Comparison of ENCODE assay signal across 8 mouse cellular contexts in genomic region chr10:6885460-6885859, GRCm38 (mm10).
DNase-seq lines count a peak whose midpoint lies in the region; ATAC-seq and TF ChIP-seq lines count a peak whose summit lies in the region.
"Had no signal": no experiment of that assay in that cellular context is flagged by ENCODE, and none has a peak within 500 bp of the region (broad histone marks: within the 10 kb centered on the region; RNA-seq: fewer than 3 reads in every experiment).

No protein-coding gene starts in this region.

- no peaks in the 10 kb centered on the region for H3K9me3 ChIP-seq in CH12.LX (replicated peaks; ENCODE audit: low read length)

- dilution Hi-C loops in CH12.LX (cut with MboI; ENCODE audit: extremely low pct_ligation_motif_present, extremely low pct_unique_long_range_greater_than_20kb, low sequenced_read_pairs), result no loop called here

- DNase-seq in left cerebral cortex, adult 11 months (ENCODE audit: low spot score), result peak; percentile 27
- DNase-seq in left cerebral cortex, postnatal 36 days (ENCODE audit: low spot score in 2 of 2), result no peak
- DNase-seq in CH12.LX (ENCODE audit: extremely low read depth), result peak; percentile 45
- peak; percentile 13 for DNase-seq in lung, postnatal 10 days
- DNase-seq in heart, postnatal 36 days, result no peak
- no peak for DNase-seq in adrenal gland, adult 18-20 months (ENCODE audit: low spot score in 2 of 2)
- DNase-seq: thymus, postnatal 36 days had no signal

- H3K27ac ChIP-seq in CH12.LX (ENCODE audit: insufficient read depth, low read depth), result no peak overlapping the region

- H3K4me3 ChIP-seq in CH12.LX (replicated peaks in 1 of 3; ENCODE audit: low read depth in 2 of 3, low read length in 2 of 3, poor library complexity in 1 of 3), result no peak overlapping the region

- TF ChIP-seq RAD21 in CH12.LX (IDR thresholded peaks at IDR 0.05; ENCODE audit: low read depth, low read length), result peak; percentile 86

- no peaks in the 10 kb centered on the region for H3K27me3 ChIP-seq in CH12.LX (replicated peaks)

- H3K4me1 ChIP-seq in CH12.LX (ENCODE audit: control insufficient read depth in 1 of 2, insufficient read depth in 2 of 2), result 0 out of 4 replicates have a peak, but pooled peaks cover 0 to 3% of the 10 kb centered on the region in 2 experiments

- H3K9ac ChIP-seq in CH12.LX (ENCODE audit: insufficient read depth, low read depth), result no peak overlapping the region

- intact Hi-C loops in left cerebral cortex, postnatal 36 days (cut with DNase I), result loop anchor here (2.0 to 10.0 kb wide), 4 partner anchors 92 to 851 kb away; no protein-coding TSS in a partner anchor
- intact Hi-C loops in heart, postnatal 36 days (cut with DNase I), result loop anchor here (5.0 to 10.0 kb wide), 2 partner anchors 192 to 851 kb away; no protein-coding TSS in a partner anchor

- peak; percentile 45 for ATAC-seq in activated CD4-positive, CD25-positive, alpha-beta regulatory T cell, adult 4 months

- TF ChIP-seq POLR2A in CH12.LX (IDR thresholded peaks at IDR 0.05; ENCODE audit: low read depth, low read length), result no peak

- in situ Hi-C loops in CH12.LX (cut with MboI; ENCODE audit: low pct_ligation_motif_present, low pct_unique_long_range_greater_than_20kb, low sequenced_read_pairs), result loop anchor here (5.0 to 25.0 kb wide), 2 partner anchors 127 to 192 kb away; no protein-coding TSS in a partner anchor

- H3K36me3 ChIP-seq in CH12.LX (replicated peaks in 1 of 2; ENCODE audit: control insufficient read depth in 1 of 2, insufficient read depth in 1 of 2, low read length in 1 of 2), result peaks cover 0 to 4% of the 10 kb centered on the region in 2 experiments

- no peak for TF ChIP-seq EP300 in CH12.LX (IDR thresholded peaks at IDR 0.05; ENCODE audit: low read length)

- H3K4me2 ChIP-seq in CH12.LX (ENCODE audit: insufficient read depth, low read depth, poor library complexity, severe bottlenecking), result no peak overlapping the region

- peak in 1 of 2 experiments; percentile 75; a peak in 2 of 4 replicates for TF ChIP-seq CTCF in CH12.LX (conservative IDR thresholded peaks at IDR 0.05 in 1 of 2, IDR thresholded peaks at IDR 0.05 in 1 of 2; ENCODE audit: low read depth in 2 of 2, low read length in 2 of 2)

- no peaks in the 10 kb centered on the region for H3K79me2 ChIP-seq in CH12.LX (replicated peaks; ENCODE audit: control insufficient read depth, extremely low read depth, insufficient read depth, poor library complexity, severe bottlenecking)

TF ChIP-seq in CH12.LX, 34 proteins besides CTCF, POLR2A, EP300 and RAD21:
- TF ChIP-seq MXI1 (IDR thresholded peaks at IDR 0.05; ENCODE audit: low read depth, low read length) (no peak), USF1 (IDR thresholded peaks at IDR 0.05; ENCODE audit: low read depth, low read length) (no peak), CHD1 (IDR thresholded peaks at IDR 0.05; ENCODE audit: low read depth, low read length) (no peak), TCF12 (IDR thresholded peaks at IDR 0.05; ENCODE audit: low read depth, low read length) (no peak), ELF1 (IDR thresholded peaks at IDR 0.05; ENCODE audit: low read depth, low read length) (no peak), ZC3H11A (IDR thresholded peaks at IDR 0.05; ENCODE audit: low read depth, low read length) (peak; percentile 61), RCOR1 (conservative IDR thresholded peaks at IDR 0.05; ENCODE audit: low read depth, low read length) (no peak), NELFE (IDR thresholded peaks at IDR 0.05; ENCODE audit: low read depth, low read length) (no peak), POLR2AphosphoS2 (IDR thresholded peaks at IDR 0.05; ENCODE audit: low read depth, low read length) (no peak), ZMIZ1 (IDR thresholded peaks at IDR 0.05; ENCODE audit: low read depth, low read length) (no peak), E2F4 (IDR thresholded peaks at IDR 0.05; ENCODE audit: insufficient replicate concordance, low read depth, low read length) (no peak), SIN3A (IDR thresholded peaks at IDR 0.05; ENCODE audit: low read length) (no peak), ETS1 (conservative IDR thresholded peaks at IDR 0.05; ENCODE audit: low read depth, low read length) (no peak), TBP (conservative IDR thresholded peaks at IDR 0.05; ENCODE audit: low read depth, low read length) (no peak), MEF2A (IDR thresholded peaks at IDR 0.05; ENCODE audit: borderline replicate concordance, low read depth, low read length) (no peak), SMC3 (IDR thresholded peaks at IDR 0.05; ENCODE audit: low read depth, low read length) (peak; percentile 83), MAZ (IDR thresholded peaks at IDR 0.05; ENCODE audit: low read depth, low read length) (no peak), KAT2A (IDR thresholded peaks at IDR 0.05; ENCODE audit: insufficient replicate concordance, low read length) (no peak)

Comparison
In these comparisons a context has a peak if more than half of its experiments do, and no peak if none do; other contexts are left out.
1. DNase-seq: peak in left cerebral cortex, adult 11 months (single experiment), CH12.LX (single experiment) and lung, postnatal 10 days (single experiment); none in left cerebral cortex, postnatal 36 days (0 of 2), heart, postnatal 36 days (0 of 2) and adrenal gland, adult 18-20 months (0 of 2).